Mouse (Mus musculus): Measurements from ENCODE around the gene Ankrd12. TPM values are rescaled to one million over a fixed set of nuclear protein-coding genes. Genes with fewer than 3 reads are reported as not detected.
"Not testable (repeated sequence)": the region's sequence is repeated elsewhere in the genome, so short reads cannot be mapped to it uniquely, and the experiment has no call there.

The Ankrd12 gene
- polyA plus RNA-seq, 1 experiment from 2014 or later, result 135 TPM

DNA sequence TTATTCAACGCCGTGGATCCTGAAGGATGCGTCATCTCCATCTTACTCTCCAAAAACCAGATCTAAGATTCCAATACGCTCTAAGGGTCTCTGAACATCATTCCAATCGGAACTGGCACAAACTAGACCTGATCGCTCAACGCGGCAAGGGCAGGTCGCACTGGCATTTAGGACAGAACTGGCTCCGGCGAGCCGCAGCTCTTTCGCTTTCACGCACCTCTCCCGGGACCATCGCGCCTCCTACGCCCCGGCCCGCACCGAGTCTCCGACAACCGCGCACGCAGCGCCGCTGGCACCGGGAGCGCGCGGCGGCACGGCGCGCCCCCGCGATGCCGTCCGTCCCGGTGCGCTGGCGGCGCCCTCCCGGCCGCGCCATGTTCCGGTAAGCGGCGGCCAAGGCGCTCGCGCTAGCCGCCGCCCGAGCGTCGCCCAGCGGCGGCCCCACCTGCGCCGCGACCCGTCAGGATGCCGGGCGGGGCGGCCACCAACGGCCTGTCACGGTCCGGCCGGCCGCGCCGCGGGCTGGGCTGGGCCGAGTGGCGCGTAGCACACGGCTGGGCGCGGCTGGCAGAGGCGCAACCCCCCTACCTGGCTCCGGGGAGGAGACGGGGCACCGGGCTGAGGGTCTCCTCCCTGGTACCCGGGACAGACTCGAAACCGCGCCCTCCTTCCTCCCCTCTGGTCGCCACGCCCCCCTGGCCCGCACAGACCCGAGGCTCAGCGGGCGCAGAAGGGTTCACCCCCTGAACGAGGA lies 538 bp downstream of the Ankrd12 start:
- Histone ChIP-seq H3K4me3 (peak overlapping the region; percentile 81), H3K36me3 (peaks cover 22% of the 10 kb centered on the region), H3K4me2 (replicated peaks) (peak overlapping the region; percentile 71), H3K27ac (replicated peaks) (peak overlapping the region; percentile 94), H3K9me3 (no peaks in the 10 kb centered on the region), H3K4me1 (peaks cover 27% of the 10 kb centered on the region), H3K9ac (replicated peaks) (peak overlapping the region; percentile 80), H3K27me3 (no peaks in the 10 kb centered on the region)
- WGBS, result under 1% methylated on average over 84 of the region's 95 CpGs
- ATAC-seq (replicated peaks), result peak; percentile 90

DNA sequence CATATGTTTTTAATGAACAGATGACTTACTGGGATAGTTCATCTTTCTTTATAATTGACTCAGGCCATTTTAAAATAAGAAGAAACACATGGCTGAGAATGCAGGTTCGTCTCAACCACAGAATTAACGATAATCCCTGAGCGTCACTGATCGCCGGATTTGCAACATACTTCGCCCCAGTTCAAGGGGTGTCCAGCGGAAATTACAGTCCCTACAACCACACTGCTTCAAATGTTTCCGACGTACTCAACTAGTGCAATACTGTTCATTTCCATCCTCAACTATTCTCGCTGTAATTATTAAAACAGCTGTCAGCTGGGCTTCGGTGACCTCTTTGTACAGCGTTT lies 1.1 kb downstream of the Ankrd12 start:
- Histone ChIP-seq H3K4me3 (peak overlapping the region; percentile 81), H3K4me2 (replicated peaks) (peak overlapping the region; percentile 71), H3K4me1 (peaks cover 27% of the 10 kb centered on the region), H3K36me3 (peaks cover 16% of the 10 kb centered on the region), H3K27me3 (no peaks in the 10 kb centered on the region), H3K9me3 (no peaks in the 10 kb centered on the region), H3K9ac (replicated peaks) (peak overlapping the region; percentile 80), H3K27ac (replicated peaks) (peak overlapping the region; percentile 94)
- ATAC-seq (replicated peaks), result no peak
- 2% methylated on average over 12 of the region's 12 CpGs for WGBS

DNA sequence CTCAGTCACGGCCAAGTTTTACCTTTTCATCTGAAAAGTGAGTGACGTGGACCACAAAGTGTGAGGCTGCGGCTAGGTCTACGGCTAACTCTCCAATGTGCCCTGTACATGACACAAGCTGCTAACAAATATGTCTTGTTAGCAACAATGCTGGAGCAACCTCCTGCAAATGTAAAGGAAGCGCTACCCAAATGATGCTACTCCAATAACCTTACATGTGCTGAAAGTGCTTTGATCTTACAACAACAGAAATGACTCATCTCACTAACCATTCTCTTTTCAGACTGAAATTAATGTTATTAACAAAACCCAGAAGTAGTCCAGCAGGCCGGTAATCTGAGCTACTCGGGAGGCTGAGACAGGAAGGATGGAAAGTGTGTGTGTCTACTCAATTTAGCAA lies 2.9 kb downstream of the Ankrd12 start:
- H3K36me3 ChIP-seq, result 0 out of 2 replicates have a peak, but pooled peaks cover 2% of the 10 kb centered on the region
- no peak overlapping the region for H3K4me3 ChIP-seq
- WGBS, result 88% methylated on average over 7 of the region's 7 CpGs
- peaks cover 27% of the 10 kb centered on the region for H3K4me1 ChIP-seq
- H3K27ac ChIP-seq (replicated peaks), result no peak overlapping the region
- H3K4me2 ChIP-seq (replicated peaks), result no peak overlapping the region
- H3K9me3 ChIP-seq, result no peaks in the 10 kb centered on the region
- ATAC-seq (replicated peaks), result no peak
- no peaks in the 10 kb centered on the region for H3K27me3 ChIP-seq
- H3K9ac ChIP-seq (replicated peaks), result no peak overlapping the region

DNA sequence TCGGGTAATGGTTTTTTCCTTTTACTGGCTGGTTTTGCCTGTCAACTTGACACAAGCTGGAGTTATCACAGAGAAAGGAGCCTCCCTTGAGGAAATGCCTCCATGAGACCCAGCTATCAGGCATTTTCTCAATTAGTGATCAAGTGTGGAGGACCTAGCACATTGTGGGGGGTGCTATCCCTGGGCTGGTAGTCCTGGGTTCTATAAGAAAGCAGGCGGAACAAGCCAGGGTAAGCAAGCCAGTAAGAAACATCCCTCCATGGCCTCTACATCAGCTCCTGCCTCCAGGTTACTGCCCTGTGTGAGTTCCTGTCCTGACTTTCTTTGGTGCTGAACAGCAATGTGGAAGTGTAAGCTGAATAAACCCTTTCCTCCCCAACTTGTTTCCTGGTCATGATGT lies 7.9 kb downstream of the Ankrd12 start:
- H3K36me3 ChIP-seq; H3K27me3 ChIP-seq; H3K27ac ChIP-seq (replicated peaks); H3K4me2 ChIP-seq (replicated peaks); H3K4me3 ChIP-seq; H3K9me3 ChIP-seq; ATAC-seq (replicated peaks); H3K9ac ChIP-seq (replicated peaks); H3K4me1 ChIP-seq: not testable (repeated sequence)
- WGBS, result 98% methylated on average over 2 of the region's 2 CpGs

DNA sequence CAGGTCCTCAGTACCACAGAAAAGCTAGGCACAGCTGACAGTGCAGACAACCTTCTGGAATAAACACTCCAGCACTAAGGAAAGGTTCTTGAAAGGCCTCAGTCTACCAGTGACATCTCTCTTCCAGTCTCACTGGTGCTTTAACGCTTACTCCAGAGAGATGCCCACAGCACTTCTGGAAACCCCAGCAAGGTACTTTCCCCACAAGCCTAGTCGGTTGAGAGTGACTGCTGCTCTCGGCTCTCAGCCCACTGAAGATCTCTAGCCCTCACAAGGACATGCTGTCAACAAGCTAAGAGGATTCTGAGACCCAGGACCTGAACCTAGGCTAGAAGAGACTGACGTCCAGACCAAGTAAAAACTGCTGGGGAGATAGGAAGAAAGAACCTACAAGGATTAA lies 11.8 kb downstream of the Ankrd12 start:
- H3K9me3 ChIP-seq, result no peaks in the 10 kb centered on the region
- H3K36me3 ChIP-seq, result no peaks in the 10 kb centered on the region
- H3K27ac ChIP-seq (replicated peaks), result no peak overlapping the region
- no peaks in the 10 kb centered on the region for H3K4me1 ChIP-seq
- no peak overlapping the region for H3K9ac ChIP-seq (replicated peaks)
- WGBS, result 91% methylated on average over 4 of the region's 4 CpGs
- no peaks in the 10 kb centered on the region for H3K27me3 ChIP-seq
- no peak overlapping the region for H3K4me2 ChIP-seq (replicated peaks)
- no peak for ATAC-seq (replicated peaks)
- no peak overlapping the region for H3K4me3 ChIP-seq

DNA sequence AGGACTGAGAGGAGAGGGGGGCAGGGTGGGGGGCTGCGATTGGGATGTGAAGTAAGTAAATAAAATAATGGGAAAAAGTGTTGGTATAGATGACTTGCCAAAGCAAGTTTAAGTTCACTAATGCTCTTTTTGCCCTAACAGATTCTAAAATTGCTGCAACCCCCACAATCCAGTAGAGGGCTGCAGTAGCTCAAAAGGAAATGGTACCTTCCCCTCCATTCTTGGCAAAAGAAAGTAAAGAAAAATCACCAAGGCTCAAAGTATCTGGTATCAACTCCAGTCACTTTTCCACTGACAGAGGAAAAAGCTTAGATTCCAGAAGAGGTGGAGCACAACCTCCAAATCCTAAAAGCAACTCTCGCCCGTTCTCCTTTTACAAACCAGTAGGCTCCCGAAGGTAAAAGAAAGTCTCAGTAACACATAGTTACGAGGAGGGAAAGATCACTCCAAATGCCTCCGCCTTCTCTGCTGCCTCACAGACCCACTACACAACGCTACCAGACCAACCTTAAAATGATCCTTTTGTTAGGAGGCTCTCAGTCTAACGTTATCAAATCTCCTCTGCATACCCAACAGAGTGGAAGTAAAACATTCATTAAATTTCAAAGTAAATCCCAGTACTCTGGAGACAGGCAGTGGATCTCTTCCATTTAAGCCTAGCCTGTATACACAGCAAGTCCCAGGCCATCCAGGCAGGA lies 15.5 kb downstream of the Ankrd12 start:
- Histone ChIP-seq H3K9ac (replicated peaks) (no peak overlapping the region), H3K4me1 (no peaks in the 10 kb centered on the region), H3K4me2 (replicated peaks) (no peak overlapping the region), H3K36me3 (no peaks in the 10 kb centered on the region), H3K9me3 (no peaks in the 10 kb centered on the region), H3K4me3 (no peak overlapping the region), H3K27ac (replicated peaks) (no peak overlapping the region), H3K27me3 (no peaks in the 10 kb centered on the region)
- ATAC-seq (replicated peaks), result no peak
- 54% methylated on average over 8 of the region's 8 CpGs for WGBS

GRCm38 (mm10) chr17:66058160-66058559 lies 18.7 kb downstream of the Ankrd12 start:
- H3K4me1 ChIP-seq, result no peaks in the 10 kb centered on the region
- no peaks in the 10 kb centered on the region for H3K36me3 ChIP-seq
- no peak overlapping the region for H3K4me2 ChIP-seq (replicated peaks)
- ATAC-seq (replicated peaks), result no peak
- H3K4me3 ChIP-seq, result no peak overlapping the region
- H3K9me3 ChIP-seq, result no peaks in the 10 kb centered on the region
- no peak overlapping the region for H3K9ac ChIP-seq (replicated peaks)
- no peaks in the 10 kb centered on the region for H3K27me3 ChIP-seq
- 91% methylated on average over 4 of the region's 4 CpGs for WGBS
- no peak overlapping the region for H3K27ac ChIP-seq (replicated peaks)

DNA sequence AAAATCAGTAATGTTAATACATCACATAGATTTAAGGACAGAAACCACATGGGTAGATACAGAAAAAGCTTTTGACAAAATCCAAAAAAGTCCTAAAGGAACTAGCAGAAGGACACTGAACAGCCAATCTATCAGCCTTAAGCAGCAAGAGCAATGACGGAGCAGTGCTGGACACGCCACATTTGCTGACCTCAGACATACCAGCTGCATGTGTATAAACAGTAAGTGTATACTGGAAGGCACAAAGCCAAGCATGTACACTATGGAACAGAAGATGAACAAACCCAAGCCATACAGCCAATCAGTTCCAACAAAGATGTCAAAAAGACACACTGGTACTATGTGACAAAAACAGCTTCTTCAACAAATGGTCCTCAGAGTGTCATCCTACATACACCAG lies 19.7 kb downstream of the Ankrd12 start:
- Histone ChIP-seq H3K9me3 (no peaks in the 10 kb centered on the region), H3K36me3 (no peaks in the 10 kb centered on the region), H3K27ac (replicated peaks) (no peak overlapping the region), H3K4me1 (no peaks in the 10 kb centered on the region), H3K9ac (replicated peaks) (no peak overlapping the region), H3K4me3 (no peak overlapping the region), H3K4me2 (replicated peaks) (no peak overlapping the region), H3K27me3 (no peaks in the 10 kb centered on the region)
- 92% methylated on average over 2 of the region's 2 CpGs for WGBS
- ATAC-seq (replicated peaks), result no peak

- no peak for ATAC-seq (replicated peaks)
- Histone ChIP-seq H3K4me3 (no peak overlapping the region), H3K4me1 (no peaks in the 10 kb centered on the region), H3K9me3 (no peaks in the 10 kb centered on the region), H3K4me2 (replicated peaks) (no peak overlapping the region), H3K27ac (replicated peaks) (no peak overlapping the region), H3K27me3 (no peaks in the 10 kb centered on the region), H3K9ac (replicated peaks) (no peak overlapping the region), H3K36me3 (no peaks in the 10 kb centered on the region)
- WGBS, result 80% methylated on average over 4 of the region's 4 CpGs
Measured at GRCm38 (mm10) chr17:66053349-66053748, 23.5 kb downstream of the Ankrd12 start.

DNA sequence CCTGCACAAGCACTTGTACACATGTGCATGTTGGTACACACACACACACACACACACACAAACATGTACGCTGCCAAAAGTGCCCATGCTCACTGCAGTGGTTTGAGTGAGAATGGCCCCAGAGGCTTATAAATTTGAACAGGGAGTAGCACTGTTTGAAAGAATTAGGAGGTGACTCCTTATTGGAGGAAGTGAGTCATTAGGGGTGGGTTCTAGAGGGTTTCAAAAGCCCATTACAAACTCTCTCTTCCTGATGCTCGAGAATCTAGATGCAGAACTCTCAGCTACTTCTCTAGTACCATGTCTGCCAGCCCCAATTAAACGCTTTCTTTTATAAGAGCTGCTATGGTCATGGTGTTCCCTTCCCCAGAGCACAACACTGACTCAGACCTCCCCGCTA lies 28.1 kb downstream of the Ankrd12 start:
- Histone ChIP-seq H3K36me3 (peaks cover 7% of the 10 kb centered on the region; the same call in 1 of the 2 replicates), H3K4me2 (replicated peaks) (no peak overlapping the region), H3K27me3 (no peaks in the 10 kb centered on the region), H3K9ac (replicated peaks) (no peak overlapping the region), H3K4me3 (no peak overlapping the region), H3K9me3 (no peaks in the 10 kb centered on the region), H3K27ac (replicated peaks) (no peak overlapping the region), H3K4me1 (no peaks in the 10 kb centered on the region)
- 82% methylated on average over 4 of the region's 4 CpGs for WGBS
- ATAC-seq (replicated peaks), result no peak

- no peaks in the 10 kb centered on the region for H3K9me3 ChIP-seq
- H3K27me3 ChIP-seq, result no peaks in the 10 kb centered on the region
- H3K9ac ChIP-seq (replicated peaks), result no peak overlapping the region
- ATAC-seq (replicated peaks), result no peak
- peaks cover 7% of the 10 kb centered on the region; the same call in 1 of the 2 replicates for H3K36me3 ChIP-seq
- no peak overlapping the region for H3K4me2 ChIP-seq (replicated peaks)
- WGBS, result 75% methylated on average over 5 of the region's 5 CpGs
- H3K27ac ChIP-seq (replicated peaks), result no peak overlapping the region
- H3K4me3 ChIP-seq, result no peak overlapping the region
- H3K4me1 ChIP-seq, result no peaks in the 10 kb centered on the region
Measured at GRCm38 (mm10) chr17:66048199-66048598, 28.7 kb downstream of the Ankrd12 start.

- not testable (repeated sequence) for H3K4me3 ChIP-seq; H3K9ac ChIP-seq (replicated peaks); H3K27ac ChIP-seq (replicated peaks); H3K9me3 ChIP-seq; H3K4me1 ChIP-seq; H3K4me2 ChIP-seq (replicated peaks); ATAC-seq (replicated peaks); H3K27me3 ChIP-seq
- WGBS, result 86% methylated on average over 4 of the region's 4 CpGs
- peaks cover 12% of the 10 kb centered on the region for H3K36me3 ChIP-seq
Measured at GRCm38 (mm10) chr17:66043679-66044078, 33.2 kb downstream of the Ankrd12 start.
